13 mouse cellular contexts compared by ENCODE assay signal in the genomic region with DNA sequence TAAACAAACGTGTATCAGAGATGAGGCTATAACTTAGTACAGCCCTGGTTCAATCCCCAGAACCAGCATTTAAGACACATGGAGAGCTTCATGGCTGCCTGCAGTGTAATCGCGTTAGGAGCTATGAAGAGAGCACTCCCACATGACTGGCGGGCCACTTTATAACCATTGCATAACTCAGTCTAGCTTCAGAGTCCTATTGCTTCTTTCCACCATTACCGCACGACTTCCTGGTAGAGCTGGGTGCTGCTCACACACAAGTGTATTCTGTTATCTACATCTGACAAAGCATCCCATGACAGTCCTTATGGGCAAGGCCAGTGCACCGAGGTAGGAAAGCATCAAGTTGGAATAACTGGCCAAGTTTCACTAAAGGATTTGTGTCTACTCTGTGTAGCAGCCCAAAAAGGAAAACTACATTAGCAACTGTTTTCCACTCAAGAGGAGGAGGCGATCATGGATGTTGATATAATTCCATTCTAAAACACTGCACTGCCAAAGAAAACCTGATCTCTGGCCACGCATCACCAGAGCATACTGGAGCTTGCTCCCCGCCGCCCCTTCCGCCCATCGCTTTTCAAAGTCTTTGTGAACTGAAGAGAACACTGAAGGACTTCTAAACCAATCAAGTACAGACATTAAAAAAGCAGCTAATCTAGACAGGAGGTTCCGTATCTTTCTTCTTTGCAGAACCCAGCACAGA. TPM values are rescaled to one million over a fixed set of nuclear protein-coding genes. Genes with fewer than 3 reads are reported as not detected.
DNase-seq lines count a peak whose midpoint lies in the region; ATAC-seq and TF ChIP-seq lines count a peak whose summit lies in the region.
"Had no signal": no experiment of that assay in that cellular context is flagged by ENCODE, and none has a peak within 500 bp of the region (broad histone marks: within the 10 kb centered on the region; RNA-seq: fewer than 3 reads in every experiment).

No protein-coding gene starts in this region.

- no peak for ATAC-seq in liver, embryonic 12.5 days
- peak; percentile 22; the same call in 1 of the 2 replicates for ATAC-seq in G1E (ENCODE audit: extremely low read depth, insufficient number of reproducible peaks, low FRiP score, poor library complexity, severe bottlenecking)
- peak; percentile 24 for ATAC-seq in common myeloid progenitor, adult 5-6 weeks (replicated peaks; ENCODE audit: low read depth, poor library complexity, severe bottlenecking)
- no peak for ATAC-seq in erythroid progenitor cell, adult 5-6 weeks (replicated peaks; ENCODE audit: low FRiP score, poor library complexity, severe bottlenecking)
- ATAC-seq: forebrain, postnatal 0 days had no signal

- H3K4me1 ChIP-seq in liver, adult 2 months (ENCODE audit: control insufficient read depth, insufficient read depth, low read length), result peaks cover 31% of the 10 kb centered on the region
- H3K4me1 ChIP-seq in liver, embryonic 12.5 days, result peaks cover 48% of the 10 kb centered on the region
- peaks cover 53% of the 10 kb centered on the region for H3K4me1 ChIP-seq in G1E (ENCODE audit: insufficient read depth, low read depth, low read length)

- no peak for TF ChIP-seq CTCF in liver, adult 2 months (IDR thresholded peaks at IDR 0.05; ENCODE audit: low read depth, low read length)
- no peak for TF ChIP-seq CTCF in G1E (IDR thresholded peaks at IDR 0.05; ENCODE audit: low read depth, low read length)

- H3K9ac ChIP-seq in liver, adult 2 months (ENCODE audit: low read depth, low read length), result no peak overlapping the region
- no peak overlapping the region for H3K9ac ChIP-seq in liver, embryonic 12.5 days
- H3K9ac ChIP-seq: embryonic facial prominence, embryonic 13.5 days; forebrain, postnatal 0 days; hindbrain, embryonic 14.5 days had no signal

- no peak for TF ChIP-seq POLR2A in liver, adult 2 months (IDR thresholded peaks at IDR 0.05; ENCODE audit: extremely low read depth, insufficient read depth, low read length)

- 62% methylated on average over 14 of the region's 14 CpGs for whole genome bisulfite sequencing in liver, adult 2 months
- WGBS in liver, embryonic 12.5 days (ENCODE audit: insufficient replicate concordance), result 70% methylated on average over 14 of the region's 14 CpGs

- H3K79me2 ChIP-seq in liver, adult 2 months (ENCODE audit: control insufficient read depth, insufficient read depth, low read length), result peaks cover 64% of the 10 kb centered on the region

- H3K27ac ChIP-seq in liver, adult 2 months (replicated peaks; ENCODE audit: insufficient read depth, low read depth, low read length), result no peak overlapping the region; the same call in 1 of the 2 replicates
- no peak overlapping the region for H3K27ac ChIP-seq in liver, embryonic 12.5 days
- H3K27ac ChIP-seq: embryonic facial prominence, embryonic 13.5 days; hindbrain, embryonic 14.5 days had no signal

- H3K9me3 ChIP-seq in liver, embryonic 12.5 days (replicated peaks), result no peaks in the 10 kb centered on the region
- H3K9me3 ChIP-seq in G1E (replicated peaks), result no peaks in the 10 kb centered on the region
- H3K9me3 ChIP-seq: embryonic facial prominence, embryonic 13.5 days; megakaryocyte, embryonic 14.5 days had no signal

- peak; percentile 52 for DNase-seq in liver, adult 2 months (ENCODE audit: extremely low read depth, low read depth, low spot score)
- no peak for DNase-seq in G1E (ENCODE audit: low spot score)
- peak; percentile 48 for DNase-seq in lung, postnatal 25 days (ENCODE audit: low spot score)
- DNase-seq in ovary, postnatal 14 days (ENCODE audit: low spot score), result no peak
- DNase-seq: forebrain, postnatal 0 days; layer of hippocampus, postnatal 36 days had no signal

- H3K36me3 ChIP-seq in liver, adult 2 months (ENCODE audit: control insufficient read depth, insufficient read depth, low read length), result no peaks in the 10 kb centered on the region
- no peaks in the 10 kb centered on the region for H3K36me3 ChIP-seq in liver, embryonic 12.5 days
- H3K36me3 ChIP-seq in G1E (replicated peaks), result peaks cover 61% of the 10 kb centered on the region
- H3K36me3 ChIP-seq: embryonic facial prominence, embryonic 13.5 days had no signal

- H3K27me3 ChIP-seq in liver, adult 2 months (ENCODE audit: control insufficient read depth, insufficient read depth, low read length), result no peaks in the 10 kb centered on the region
- H3K27me3 ChIP-seq in liver, embryonic 12.5 days (replicated peaks), result no peaks in the 10 kb centered on the region
- no peaks in the 10 kb centered on the region for H3K27me3 ChIP-seq in G1E (ENCODE audit: insufficient read depth, low read length)
- H3K27me3 ChIP-seq: embryonic facial prominence, embryonic 13.5 days; megakaryocyte, embryonic 14.5 days had no signal

- H3K4me3 ChIP-seq in liver, adult 2 months (ENCODE audit: insufficient read depth, low read depth, low read length), result no peak overlapping the region
- no peak overlapping the region for H3K4me3 ChIP-seq in liver, embryonic 12.5 days
- H3K4me3 ChIP-seq in G1E (ENCODE audit: low read depth, low read length), result no peak overlapping the region
- H3K4me3 ChIP-seq: embryonic facial prominence, embryonic 13.5 days; myocyte had no signal

- H3K4me2 ChIP-seq in liver, embryonic 12.5 days, result no peak overlapping the region
- H3K4me2 ChIP-seq: embryonic facial prominence, embryonic 13.5 days had no signal

RNA-seq across cellular contexts. Expression of a gene that starts 4.0 kb away (rescaled TPM):
- total RNA-seq in liver, adult 2 months (2014; rRNA removed), result 14.7 and 16.5 TPM in 2 replicates
- 18.0 and 19.0 TPM in 2 replicates for polyA plus RNA-seq in liver, adult 2 months (2012; rRNA removed)
- polyA plus RNA-seq in liver, embryonic 12.5 days (2016; fragmentation: Nextera tagmentation; extraction: Ambion mirVana), result 4.8 and 6.1 TPM in 2 replicates
- total RNA-seq in G1E (2014; fragmentation: Nextera tagmentation) (71.5 and 96.7 TPM in 2 replicates), G1E (2017) (36.7 and 43.1 TPM in 2 replicates)
- 23.5 and 36.5 TPM in 2 replicates for polyA plus RNA-seq in G1E (2012)
- 38.3 and 43.0 TPM in 2 replicates for total RNA-seq in common myeloid progenitor, adult 5-6 weeks (2017)
- total RNA-seq in erythroid progenitor cell, adult 5-6 weeks (2015; ENCODE audit: low replicate concordance), result 25.2 and 45.0 TPM in 2 replicates
- 15.8 and 22.5 TPM in 2 replicates for total RNA-seq in erythroid progenitor cell, adult 5-6 weeks (2017; ENCODE audit: low replicate concordance)

RNA-seq across cellular contexts. Expression of a gene that starts 50.9 kb away (rescaled TPM):
- total RNA-seq in liver, adult 2 months (2014; rRNA removed), result 30.8 and 36.7 TPM in 2 replicates
- polyA plus RNA-seq in liver, adult 2 months (2012; rRNA removed), result 41.8 and 47.4 TPM in 2 replicates
- 15.0 and 16.7 TPM in 2 replicates for polyA plus RNA-seq in liver, embryonic 12.5 days (2016; fragmentation: Nextera tagmentation; extraction: Ambion mirVana)
- total RNA-seq in G1E (2014; fragmentation: Nextera tagmentation), result 10.5 and 11.6 TPM in 2 replicates
- total RNA-seq in G1E (2017), result 16.2 and 17.9 TPM in 2 replicates
- polyA plus RNA-seq in G1E (2012), result 1.9 and 2.9 TPM in 2 replicates
- total RNA-seq in common myeloid progenitor, adult 5-6 weeks (2017), result 19.6 and 22.2 TPM in 2 replicates
- 12.6 and 18.0 TPM in 2 replicates for total RNA-seq in erythroid progenitor cell, adult 5-6 weeks (2015; ENCODE audit: low replicate concordance)
- 6.8 and 27.8 TPM in 2 replicates for total RNA-seq in erythroid progenitor cell, adult 5-6 weeks (2017; ENCODE audit: low replicate concordance)

Comparison
In these comparisons a context has a peak if more than half of its experiments do, and no peak if none do; other contexts are left out.
1. DNase-seq: peak in liver, adult 2 months (single experiment) and lung, postnatal 25 days (single experiment); none in G1E (single experiment) and ovary, postnatal 14 days (single experiment).
2. ATAC-seq: peak in G1E (single experiment) and common myeloid progenitor, adult 5-6 weeks (single experiment); none in liver, embryonic 12.5 days (single experiment) and erythroid progenitor cell, adult 5-6 weeks (single experiment).